Mouse (Mus musculus): ENCODE results near the gene Gramd1b.
A peak's percentile ranks its signal among the peaks of the same experiment; 100 is the strongest.

Gene Gramd1b

DNA sequence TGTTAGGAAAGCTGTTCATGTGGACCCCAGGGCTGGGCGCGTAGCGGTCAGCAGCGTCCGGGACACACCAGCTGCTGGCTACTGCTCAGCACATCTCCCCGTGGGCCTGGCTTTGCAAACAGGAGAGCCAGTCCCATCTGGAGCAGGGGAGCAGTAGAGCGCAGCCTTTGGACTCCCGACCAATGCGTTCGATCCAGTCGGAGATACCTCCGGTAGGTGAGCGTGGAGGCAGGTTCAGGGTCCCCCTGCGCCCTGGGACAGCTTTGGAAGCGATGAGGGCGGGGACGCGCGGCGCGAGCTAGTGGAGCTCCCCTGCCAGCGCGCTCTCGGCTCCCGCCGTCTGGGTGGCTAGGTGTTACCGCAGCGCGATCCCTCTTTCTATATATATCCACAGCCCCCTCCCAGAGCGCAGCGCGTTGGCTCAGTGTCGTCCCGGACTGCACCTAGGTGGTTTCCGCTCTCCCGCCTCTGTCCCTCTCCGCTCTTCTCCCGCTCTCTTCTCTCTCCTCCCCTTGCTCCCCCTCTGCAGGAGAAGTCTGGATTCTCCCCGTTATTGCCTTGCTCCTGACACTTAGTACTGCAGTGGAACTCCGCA, at the start of gene Gramd1b:
Gene Gramd1b (minus strand): TSS at position 357 of the 595 bp plus-strand sequence.
- DNase-seq (ENCODE audit: extremely low spot score, low spot score): peak; percentile 63

DNA sequence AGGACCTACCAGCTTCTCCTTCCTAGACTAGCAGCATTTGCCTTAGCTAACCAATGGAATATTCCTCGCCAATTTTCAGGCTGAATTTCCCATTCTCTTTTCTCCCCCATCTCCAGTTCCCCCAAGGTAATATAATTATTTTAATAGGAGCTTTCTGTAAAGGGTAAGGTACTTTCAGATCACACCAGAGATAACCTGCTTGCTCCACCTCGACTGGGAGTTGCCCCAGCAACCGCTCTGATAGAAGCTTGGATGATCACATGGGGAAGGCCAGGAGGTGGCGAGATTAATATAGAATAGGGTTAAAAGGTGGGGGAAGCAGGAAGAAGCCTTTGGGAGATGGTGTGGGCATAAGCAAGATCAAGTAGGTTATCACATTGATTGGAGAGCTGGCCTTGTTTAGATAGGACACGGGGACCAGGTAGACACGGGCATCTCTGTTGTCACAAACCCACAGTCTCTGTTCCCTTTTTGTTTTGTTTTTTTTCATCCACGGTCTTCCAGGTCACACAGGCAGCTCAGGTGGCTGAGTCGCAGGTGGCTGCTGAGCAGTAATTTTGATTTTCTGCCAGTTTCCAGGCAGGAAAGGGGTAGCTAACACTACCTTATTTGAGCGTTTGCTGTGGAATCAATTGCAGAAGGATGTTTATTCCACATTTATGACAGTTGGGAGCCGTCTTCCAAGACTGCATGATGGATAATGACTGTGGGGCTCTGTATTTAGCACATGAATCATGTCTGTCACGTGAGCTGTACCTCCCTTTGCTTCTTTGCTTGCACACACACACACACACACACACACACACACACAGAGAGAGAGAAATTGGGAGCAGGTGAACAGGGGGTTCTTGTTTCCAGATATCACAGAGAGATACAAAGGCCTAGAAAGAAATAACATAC, 47.8 kb upstream of the Gramd1b start:
- DNase-seq (ENCODE audit: extremely low spot score, low spot score): no peak

DNA sequence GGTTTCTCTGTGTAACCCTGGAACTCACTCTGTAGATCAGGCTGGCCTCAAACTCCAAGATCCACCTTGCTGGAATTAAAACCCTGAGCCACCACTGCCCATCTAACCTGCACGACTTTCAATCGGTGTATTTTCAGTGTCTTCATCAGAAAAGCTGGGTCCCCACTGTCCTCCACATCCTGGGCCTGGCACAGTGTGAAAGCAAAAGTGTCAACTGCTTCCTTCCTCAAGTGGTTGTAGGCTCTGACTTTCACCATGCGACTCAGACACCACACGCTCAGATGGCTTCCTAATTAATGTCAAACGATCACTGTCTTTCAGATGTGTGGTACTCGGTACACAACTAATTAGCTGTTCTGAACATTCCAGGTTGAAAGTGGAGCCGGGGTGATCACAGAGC, 45.9 kb upstream of the Gramd1b start:
- no peak for DNase-seq (ENCODE audit: extremely low spot score, low spot score)

DNA sequence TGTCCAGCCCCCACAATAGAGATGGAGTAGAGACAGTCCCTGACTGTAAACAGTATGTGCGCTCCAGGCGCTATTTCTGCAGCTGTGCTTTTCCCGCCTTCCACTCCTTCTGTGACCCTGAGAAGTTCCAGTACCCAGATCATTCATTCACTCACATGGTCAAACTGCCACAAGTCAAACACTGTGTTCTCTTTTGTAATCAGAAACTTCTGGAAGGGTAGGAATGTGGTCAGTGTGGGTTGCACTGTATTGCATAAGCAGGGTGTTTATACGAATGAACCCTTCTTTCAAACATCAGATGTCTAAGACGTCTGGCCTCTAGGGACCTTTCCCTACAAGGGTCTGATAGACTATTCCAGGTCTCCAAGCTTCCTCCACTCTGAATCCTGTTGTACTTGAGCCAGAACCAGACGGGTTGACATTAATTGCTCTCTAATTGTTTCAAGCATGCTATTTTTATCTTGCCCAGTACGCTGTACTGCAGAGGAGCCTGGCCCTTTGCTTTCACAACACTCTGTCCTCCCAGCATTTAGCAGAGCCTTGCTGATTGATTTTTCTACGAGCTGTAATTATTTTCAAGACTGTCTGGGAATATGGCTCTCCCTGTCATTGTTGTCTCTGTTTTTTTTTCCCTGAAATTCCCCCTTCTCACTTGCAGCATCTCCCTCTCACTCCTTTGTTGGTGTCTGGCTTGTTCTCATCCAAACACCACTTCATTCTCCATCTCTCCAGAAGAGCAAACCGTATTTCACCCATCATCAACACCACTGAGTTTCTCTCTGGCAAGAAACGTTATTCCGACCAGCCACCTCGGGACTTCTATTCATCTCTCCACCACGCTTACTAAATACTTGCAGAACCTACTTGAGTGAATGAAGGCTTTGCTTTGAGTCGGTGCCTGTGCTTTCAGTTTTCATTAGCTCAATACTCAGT, 44.1 kb upstream of the Gramd1b start:
- no peak for DNase-seq (ENCODE audit: extremely low spot score, low spot score)

DNA sequence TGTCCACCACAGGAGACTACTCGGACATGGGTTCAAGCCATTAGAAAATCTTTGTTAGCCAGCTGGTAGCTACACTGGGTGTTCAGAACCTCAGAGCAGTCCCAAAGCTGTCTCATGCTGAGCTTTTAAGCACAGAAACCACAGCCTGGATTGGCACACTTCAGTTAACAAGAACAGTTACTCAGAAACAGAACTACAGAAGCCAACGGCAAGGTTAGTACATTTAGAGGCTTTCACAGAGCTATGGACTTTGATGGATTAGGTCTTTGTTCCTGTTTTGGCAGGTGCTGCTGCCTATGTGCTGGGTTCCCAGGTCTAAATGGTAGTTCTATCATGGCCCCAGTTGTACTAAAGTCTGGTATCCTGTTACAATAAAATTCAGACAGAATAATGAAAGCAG, 40.1 kb upstream of the Gramd1b start:
- DNase-seq (ENCODE audit: extremely low spot score, low spot score): no peak

DNA sequence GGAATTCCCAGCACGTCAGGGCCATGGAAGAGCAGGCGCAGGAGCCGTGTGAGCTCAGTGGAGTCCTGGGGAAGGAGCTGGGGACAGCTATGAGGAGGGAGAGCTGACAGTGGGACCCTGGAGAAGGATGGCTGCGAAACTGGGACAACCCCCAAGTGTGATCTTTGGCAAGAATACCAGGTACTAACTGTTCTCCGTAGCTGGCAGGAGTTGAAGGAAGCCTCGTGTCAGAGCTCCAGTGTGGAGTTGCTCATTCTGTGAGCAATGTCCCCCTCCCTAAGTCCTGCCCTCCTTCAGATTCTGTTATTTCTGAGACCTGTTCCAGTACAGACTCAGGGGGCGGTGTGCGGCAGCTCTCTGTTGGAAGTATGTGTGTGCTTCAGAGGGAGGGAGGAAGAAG, 36.9 kb upstream of the Gramd1b start:
- no peak for DNase-seq (ENCODE audit: extremely low spot score, low spot score)

DNA sequence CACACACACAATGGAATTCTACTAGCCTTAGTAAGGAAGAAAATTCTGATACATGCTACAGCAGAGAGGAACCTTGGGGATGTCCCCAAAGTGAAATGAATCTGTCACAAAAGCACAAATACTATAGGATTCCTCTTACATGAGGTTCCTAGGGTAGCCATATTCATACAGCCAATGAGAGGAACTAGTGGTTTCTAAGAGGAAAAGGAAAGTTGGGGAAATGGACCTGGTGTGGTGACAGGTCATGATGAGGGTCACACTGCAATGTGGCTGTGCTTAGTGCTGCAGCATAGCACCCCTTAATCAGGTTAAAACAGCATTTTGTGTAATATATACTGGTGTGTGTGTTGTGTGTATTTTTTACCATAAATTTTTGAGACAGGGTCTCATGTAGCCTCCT, 32.6 kb upstream of the Gramd1b start:
- DNase-seq (ENCODE audit: extremely low spot score, low spot score): no peak

DNA sequence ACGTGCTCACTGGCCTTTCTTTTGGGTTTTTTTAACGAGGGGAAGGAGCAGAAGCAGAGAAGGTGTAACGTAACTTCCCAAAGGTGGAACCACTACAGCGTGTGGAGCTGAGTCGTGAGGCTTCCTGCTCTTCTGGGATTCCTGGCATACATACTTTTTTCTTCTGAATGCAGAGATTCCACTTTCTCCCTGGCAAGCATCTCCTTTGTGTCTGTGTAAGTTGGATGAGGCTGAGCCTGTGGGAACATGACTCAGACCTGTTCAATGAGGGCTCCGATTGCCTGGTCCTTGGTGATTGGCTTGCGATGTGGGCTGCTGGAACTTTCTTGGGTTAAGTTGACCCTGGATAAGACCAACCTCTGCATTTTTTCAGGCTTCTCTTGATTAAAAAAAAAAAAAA, 28.5 kb upstream of the Gramd1b start:
- no peak for DNase-seq (ENCODE audit: extremely low spot score, low spot score)

DNA sequence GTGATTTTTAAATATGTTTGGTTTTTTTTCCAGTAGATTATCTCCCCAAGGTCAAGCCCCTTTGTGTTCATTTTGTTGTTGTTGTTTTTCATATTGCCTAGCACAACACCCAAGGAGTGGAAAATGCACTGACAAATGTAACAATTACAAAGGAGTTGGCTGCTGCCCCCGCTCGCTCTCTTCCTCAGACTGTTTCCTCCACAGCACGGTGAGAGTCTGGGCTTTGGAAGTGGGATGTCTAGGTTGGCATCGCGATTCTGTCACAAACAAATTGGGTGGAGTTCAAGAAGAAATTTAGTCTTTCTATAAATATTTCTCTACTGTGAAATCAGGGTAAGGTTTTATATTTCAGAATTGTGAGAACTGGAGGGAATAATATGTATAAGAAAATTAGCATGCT, 26.6 kb upstream of the Gramd1b start:
- DNase-seq (ENCODE audit: extremely low spot score, low spot score): no peak

DNA sequence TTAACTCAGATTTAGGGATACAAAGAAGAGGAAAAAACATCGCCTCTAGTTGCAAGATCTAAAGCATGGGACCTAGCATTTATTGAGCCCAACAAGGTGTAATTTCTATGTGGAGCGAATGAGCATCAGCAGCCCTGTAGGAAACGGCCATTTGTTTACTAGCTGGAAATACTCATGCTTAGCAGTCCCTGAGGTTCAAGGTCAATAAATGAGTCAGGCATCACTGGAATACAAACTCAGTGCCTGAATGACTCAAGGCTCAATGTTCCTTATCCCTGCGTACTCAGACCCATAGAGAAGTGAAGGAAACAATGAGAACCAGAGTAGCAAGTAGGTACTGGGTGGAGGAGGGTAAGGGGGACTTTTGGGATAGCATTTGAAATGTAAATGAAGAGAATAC, 25.2 kb upstream of the Gramd1b start:
- DNase-seq (ENCODE audit: extremely low spot score, low spot score): no peak

DNA sequence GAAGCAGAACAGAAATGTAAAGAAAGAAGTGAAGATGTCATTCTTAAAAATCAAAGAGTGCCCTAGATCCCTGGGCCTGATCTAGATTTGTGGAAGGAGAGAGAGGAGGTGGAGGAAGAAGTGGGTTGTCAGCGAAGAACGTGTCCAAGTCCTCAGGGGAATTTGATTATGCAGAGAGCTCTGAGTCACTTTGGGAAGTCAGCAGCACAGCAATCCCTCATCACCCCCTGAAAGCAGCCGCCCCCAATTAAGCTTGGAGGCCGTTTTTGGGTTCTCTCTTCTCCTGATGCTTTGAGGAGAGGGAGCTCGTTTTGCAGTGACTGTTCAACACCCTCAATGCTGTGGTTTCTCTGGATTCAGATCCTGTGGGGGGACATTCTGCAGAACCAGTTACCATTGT, 24.1 kb upstream of the Gramd1b start:
- DNase-seq (ENCODE audit: extremely low spot score, low spot score): no peak

DNA sequence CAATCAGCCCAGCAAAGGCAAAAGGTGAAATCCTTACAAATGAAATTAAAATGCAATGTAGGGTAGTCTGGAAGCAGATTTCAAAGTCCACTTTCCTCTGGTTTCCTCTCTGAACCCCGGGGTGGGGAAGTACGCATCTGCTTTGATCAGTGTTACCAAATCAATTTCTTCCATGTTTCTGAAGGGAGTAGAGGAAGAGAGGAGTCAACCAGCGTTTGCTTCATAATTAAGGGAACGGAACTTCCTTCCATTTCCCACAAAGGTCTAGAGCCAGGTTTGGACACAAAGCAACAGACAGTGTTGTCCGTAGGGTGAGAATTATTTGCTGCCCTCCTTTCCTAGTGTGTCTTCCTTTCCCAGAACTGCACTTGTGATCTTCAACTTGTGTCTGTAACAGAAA, 16.7 kb upstream of the Gramd1b start:
- DNase-seq (ENCODE audit: extremely low spot score, low spot score): no peak

DNA sequence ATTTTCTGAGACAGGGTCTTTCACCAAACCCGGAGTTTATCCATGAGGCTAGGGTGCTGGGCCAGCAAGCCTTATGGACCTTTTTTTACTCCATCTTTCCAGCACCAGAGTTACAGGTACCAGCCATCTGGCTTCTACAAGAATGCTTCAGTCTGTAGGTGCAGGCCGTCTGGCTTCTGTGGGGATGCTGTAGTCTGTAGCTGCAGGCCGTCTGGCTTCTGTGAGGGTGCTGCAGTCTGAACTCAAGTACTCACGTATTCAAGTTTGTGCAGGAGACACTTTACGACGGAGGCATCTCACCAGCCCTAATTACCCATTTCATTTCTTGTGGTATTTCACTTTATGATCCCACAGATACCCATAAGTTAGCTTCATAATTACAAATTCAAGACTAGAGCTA, 14.0 kb upstream of the Gramd1b start:
- no peak for DNase-seq (ENCODE audit: extremely low spot score, low spot score)

DNA sequence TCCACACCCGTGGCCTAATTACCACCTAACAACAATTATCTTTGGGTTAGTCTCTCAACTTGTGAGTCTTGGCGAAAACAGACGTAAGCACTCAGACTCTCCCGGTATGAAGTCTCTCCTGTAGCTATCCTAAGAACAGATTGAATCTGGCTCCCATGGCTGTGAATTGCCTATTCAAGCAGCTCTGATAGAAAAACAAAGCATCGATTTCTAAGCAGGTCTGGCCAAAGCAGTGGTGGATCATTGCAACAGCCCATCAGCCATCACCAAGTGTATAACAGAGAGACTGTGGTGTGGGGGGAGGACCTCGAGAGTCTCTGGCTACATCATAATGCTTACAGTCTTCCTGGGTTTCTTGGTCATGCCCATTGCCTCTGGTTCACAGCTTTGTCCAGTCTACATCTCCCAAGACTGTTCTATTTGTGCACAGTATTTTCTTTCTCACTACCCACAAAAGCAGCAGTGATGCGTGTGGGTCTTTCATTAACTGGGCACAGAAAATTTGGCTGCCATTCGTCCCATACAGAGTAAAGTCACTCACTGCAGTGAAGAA, 8.5 kb upstream of the Gramd1b start:
- DNase-seq (ENCODE audit: extremely low spot score, low spot score): no peak

DNA sequence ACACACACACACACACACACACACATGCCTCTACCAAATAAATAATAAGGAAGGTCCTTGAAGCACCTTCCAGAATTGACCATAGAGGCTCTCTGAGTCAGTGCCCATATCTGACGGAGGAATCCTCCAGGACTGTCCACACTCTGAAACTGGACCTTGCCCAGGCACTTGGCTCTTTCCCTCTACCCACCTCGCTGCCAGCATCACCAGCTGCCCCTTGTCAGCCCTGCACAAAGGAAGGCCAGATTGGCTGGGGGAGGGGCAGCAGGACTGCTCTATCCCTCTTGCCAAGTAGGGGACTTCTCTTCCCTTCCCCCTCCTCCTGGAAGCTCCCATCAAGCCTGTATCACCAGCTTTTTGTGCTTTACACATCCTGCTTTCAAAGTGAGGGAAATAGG, 6.5 kb upstream of the Gramd1b start:
- DNase-seq (ENCODE audit: extremely low spot score, low spot score): no peak

DNA sequence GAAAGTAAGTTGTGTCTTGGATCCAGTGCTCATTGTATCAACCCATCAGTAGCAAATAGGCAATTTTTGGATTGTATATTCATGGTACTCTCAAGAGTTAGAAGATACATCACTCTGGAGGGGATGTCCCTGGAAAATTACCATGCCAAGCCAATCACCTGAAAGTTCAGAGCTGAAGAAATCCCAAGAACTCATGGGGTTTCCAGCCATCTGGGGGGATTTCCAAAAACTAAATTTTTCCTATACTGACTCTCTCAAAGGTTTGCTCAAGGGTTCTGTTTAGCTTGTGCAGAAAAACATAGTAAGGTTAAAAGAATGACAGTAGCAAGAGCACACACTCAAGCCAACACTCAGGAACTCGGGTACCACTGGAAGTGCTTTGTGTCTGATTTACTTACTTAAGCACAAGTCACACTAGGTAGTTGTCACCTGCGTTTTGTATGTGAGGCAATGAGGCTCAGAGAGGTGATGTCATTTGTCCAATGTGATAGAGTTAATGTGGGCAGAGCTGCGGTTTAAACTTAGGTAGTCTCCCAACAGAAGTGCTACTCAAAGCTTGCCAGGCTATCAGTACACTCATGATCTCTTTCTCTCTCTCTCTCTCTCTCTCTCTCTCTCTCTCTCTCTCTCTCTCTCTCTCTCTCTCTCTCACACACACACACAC, 6.0 kb upstream of the Gramd1b start:
- no peak for DNase-seq (ENCODE audit: extremely low spot score, low spot score)

DNA sequence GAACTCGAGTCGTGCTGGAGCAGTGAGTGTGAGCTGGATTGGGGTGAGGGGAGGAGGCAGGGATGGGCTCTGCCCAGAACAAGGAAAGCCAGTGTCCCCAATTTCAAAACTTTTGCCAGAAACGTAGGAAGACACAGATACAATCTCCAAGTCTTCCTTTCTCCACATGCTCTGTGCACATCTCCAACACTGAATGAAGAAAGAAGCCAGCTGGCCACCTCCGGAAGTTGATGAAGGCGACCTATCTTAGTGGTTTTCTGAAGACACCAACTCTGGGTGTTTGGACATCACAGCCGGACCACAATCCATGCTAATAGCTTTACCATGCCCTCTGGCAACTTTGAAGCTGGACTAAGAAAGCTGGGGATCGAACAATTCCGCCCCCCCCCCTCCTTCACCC, 647 bp downstream of the Gramd1b start:
- no peak for DNase-seq (ENCODE audit: extremely low spot score, low spot score)

DNA sequence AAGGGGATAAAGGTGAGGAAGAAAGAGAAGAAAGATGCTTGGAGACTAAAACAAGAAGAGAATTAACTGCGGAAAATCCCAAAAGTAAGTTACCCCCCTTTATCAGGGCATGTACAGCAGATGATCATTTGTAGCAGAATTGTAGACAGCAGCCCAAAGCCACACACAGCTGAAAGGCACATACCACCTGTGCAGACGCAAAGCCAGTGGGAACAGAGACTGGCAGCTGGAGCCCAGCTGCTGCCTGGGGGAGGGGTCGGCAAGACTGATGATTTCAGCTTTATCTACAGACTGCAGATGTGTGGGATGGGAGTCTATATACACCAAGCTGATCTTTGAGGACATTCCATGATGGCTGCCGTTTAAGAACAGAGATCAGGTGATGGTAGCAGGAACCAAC, 2.5 kb downstream of the Gramd1b start:
- peak; percentile 26 for DNase-seq (ENCODE audit: extremely low spot score, low spot score)

DNA sequence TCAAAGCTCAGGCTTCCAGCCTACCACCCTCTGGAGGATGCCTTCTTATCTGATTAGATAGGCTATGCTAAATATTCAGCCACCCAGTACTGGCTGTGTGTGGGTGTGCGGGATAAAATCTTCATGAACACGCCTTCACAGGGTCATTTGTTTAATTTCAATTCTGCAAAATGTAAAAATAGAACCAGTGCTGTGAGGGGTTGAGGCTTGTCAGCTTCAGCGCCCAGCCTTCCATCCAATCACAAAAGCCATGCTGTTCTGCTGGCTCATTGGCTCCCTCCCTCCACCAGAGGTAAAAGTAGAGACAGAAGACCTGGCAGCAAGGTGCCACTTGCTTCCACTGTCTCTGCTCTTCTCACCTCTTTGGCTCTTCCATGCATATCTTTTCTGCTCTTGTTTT, 4.3 kb downstream of the Gramd1b start:
- no peak for DNase-seq (ENCODE audit: extremely low spot score, low spot score)

DNA sequence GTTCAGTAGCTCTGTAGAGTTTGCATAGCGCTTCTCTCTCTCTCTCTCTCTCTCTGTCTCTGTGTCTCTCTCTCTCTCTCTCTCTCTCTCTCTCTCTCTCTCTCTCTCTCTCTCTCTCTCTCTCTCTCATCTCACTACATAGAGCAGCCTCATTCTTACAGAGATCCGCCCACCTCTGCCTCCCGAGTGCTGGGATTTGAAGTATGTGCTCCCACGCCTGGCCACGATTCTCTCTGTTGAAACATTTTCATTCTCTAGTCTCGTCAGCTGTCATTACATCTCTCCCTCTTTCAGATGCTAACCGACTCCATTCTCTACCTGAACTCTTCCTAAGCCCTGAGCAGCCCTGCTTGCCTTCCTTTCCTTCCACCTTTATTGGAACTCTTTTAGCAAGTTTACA, 9.0 kb downstream of the Gramd1b start:
- no peak for DNase-seq (ENCODE audit: extremely low spot score, low spot score)

DNA sequence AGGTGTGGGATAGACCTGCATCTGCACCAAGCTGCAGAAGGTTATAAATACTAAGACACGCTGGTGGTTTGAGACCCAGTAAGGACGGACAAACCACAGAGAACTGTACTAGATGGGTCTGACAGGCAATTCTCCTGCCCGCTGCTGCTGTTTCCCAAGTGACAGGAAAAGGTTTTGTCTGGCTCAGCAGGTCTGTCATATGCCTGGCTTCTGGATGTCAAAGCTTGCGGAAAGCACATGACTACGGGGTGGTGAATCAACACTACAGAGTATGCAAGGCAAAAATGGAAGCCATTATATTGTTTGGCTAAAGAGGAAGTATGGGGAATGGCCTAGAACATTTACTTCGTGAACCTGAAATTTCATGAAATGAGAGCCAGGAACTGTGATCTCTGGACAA, 10.1 kb downstream of the Gramd1b start:
- no peak for DNase-seq (ENCODE audit: extremely low spot score, low spot score)

Measured in neural tube, embryonic 10.5 days (tissue).